Mouse (Mus musculus): ENCODE data around the gene Tuba1a. TPM values are rescaled to one million over a fixed set of nuclear protein-coding genes. Genes with fewer than 3 reads are reported as not detected.
"Not testable (repeated sequence)": the region's sequence is repeated elsewhere in the genome, so short reads cannot be mapped to it uniquely, and the experiment has no call there.

The Tuba1a gene
- polyA plus RNA-seq, 1 experiment from 2014 or later = 8,897 TPM

- WGBS = 7% methylated on average over 5 of the region's 5 CpGs
- Histone ChIP-seq H3K4me2 (replicated peaks; ENCODE audit: low read depth, low read length) (peak overlapping the region; percentile 62), H3K27ac (ENCODE audit: low read depth, low read length) (peak overlapping the region; percentile 98), H3K9me3 (ENCODE audit: control insufficient read depth, low read length) (no peaks in the 10 kb centered on the region), H3K27me3 (ENCODE audit: control insufficient read depth, insufficient read depth, low read length) (no peaks in the 10 kb centered on the region), H3K4me3 (ENCODE audit: low read depth, low read length) (peak overlapping the region; percentile 72), H3K36me3 (ENCODE audit: control insufficient read depth, insufficient read depth, low read length) (no peaks in the 10 kb centered on the region), H3K4me1 (replicated peaks; ENCODE audit: control insufficient read depth, insufficient read depth, low read length) (no peaks in the 10 kb centered on the region; the same call in 1 of the 2 replicates), H3K9ac (ENCODE audit: low read depth, low read length) (peak overlapping the region; percentile 97)
- DNase-seq (ENCODE audit: low spot score) (peak; percentile 67), ATAC-seq (ENCODE audit: low FRiP score) (peak; percentile 9; the same call in 1 of the 2 replicates)
Observed at GRCm38 (mm10) chr15:98952063-98952455, 1.4 kb downstream of the Tuba1a start.

DNA sequence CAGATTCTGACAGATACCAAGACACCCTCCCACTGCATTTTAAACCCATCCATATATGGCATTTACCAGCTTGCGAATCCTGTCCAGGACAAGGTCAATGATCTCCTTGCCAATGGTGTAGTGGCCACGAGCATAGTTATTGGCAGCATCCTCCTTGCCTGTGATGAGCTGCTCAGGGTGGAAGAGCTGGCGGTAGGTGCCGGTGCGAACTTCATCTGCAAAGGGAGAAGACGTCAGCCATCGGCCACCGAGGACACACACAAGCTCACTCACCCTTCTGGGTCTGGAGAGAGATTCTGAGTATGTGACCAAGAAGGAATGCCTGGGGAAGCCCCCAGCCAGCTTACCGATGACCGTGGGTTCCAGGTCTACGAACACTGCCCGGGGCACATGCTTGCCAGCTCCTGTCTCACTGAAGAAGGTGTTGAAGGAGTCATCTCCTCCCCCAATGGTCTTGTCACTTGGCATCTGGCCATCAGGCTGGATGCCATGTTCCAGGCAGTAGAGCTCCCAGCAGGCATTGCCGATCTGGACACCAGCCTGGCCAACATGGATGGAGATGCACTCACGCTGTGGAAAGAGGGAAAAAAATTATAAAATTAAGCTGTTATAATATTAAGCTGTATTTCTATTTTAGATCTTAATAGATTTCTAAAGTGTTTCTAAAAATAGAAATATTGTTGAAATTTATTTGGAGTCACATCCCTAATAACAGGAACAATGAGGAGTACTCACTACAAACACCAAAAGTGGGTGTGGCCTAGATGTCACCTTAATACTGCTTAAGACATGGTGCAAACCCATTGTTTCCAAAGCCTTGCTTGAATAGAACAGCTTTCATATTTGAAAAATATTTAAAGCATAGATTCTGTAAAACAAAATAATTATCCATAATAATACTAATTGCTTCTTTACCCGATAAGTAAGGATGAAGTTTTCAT is 2.1 kb downstream of the Tuba1a start:
- H3K27ac ChIP-seq (ENCODE audit: low read depth, low read length) = peak overlapping the region; percentile 98
- H3K4me2 ChIP-seq (replicated peaks; ENCODE audit: low read depth, low read length) = peak overlapping the region; percentile 62
- H3K4me1 ChIP-seq (replicated peaks; ENCODE audit: control insufficient read depth, insufficient read depth, low read length); ATAC-seq (ENCODE audit: low FRiP score); H3K27me3 ChIP-seq (ENCODE audit: control insufficient read depth, insufficient read depth, low read length); H3K36me3 ChIP-seq (ENCODE audit: control insufficient read depth, insufficient read depth, low read length); H3K9me3 ChIP-seq (ENCODE audit: control insufficient read depth, low read length): not testable (repeated sequence)
- WGBS = 90% methylated on average over 11 of the region's 15 CpGs
- peak overlapping the region; percentile 72 for H3K4me3 ChIP-seq (ENCODE audit: low read depth, low read length)
- peak; percentile 27 for DNase-seq (ENCODE audit: low spot score)
- peak overlapping the region; percentile 97 for H3K9ac ChIP-seq (ENCODE audit: low read depth, low read length)

DNA sequence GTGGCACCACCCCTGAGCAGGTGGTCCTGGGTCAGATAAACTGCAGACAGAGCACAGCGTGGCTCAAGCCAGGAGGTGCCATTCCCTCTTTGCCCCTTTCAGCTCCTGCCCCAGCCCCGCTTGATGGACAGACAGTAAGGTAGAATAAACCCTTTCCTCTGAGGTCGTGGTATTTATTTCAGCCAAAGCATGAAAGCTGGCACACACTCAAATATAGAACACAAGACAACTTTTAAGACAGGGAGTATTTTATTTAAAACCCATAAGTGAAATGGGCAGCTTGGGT is 4.0 kb downstream of the Tuba1a start:
- Histone ChIP-seq H3K27ac (ENCODE audit: low read depth, low read length) (no peak overlapping the region), H3K4me3 (ENCODE audit: low read depth, low read length) (peak overlapping the region; percentile 23), H3K4me1 (replicated peaks; ENCODE audit: control insufficient read depth, insufficient read depth, low read length) (no peaks in the 10 kb centered on the region), H3K9ac (ENCODE audit: low read depth, low read length) (peak overlapping the region; percentile 23; the same call in 1 of the 2 replicates), H3K27me3 (ENCODE audit: control insufficient read depth, insufficient read depth, low read length) (no peaks in the 10 kb centered on the region), H3K4me2 (replicated peaks; ENCODE audit: low read depth, low read length) (peak overlapping the region; percentile 32), H3K9me3 (ENCODE audit: control insufficient read depth, low read length) (no peaks in the 10 kb centered on the region), H3K36me3 (ENCODE audit: control insufficient read depth, insufficient read depth, low read length) (no peaks in the 10 kb centered on the region)
- 62% methylated on average over 3 of the region's 3 CpGs for WGBS
- peak; percentile 54 for DNase-seq (ENCODE audit: low spot score)
- ATAC-seq (ENCODE audit: low FRiP score) = peak; percentile 12; the same call in 1 of the 2 replicates

DNA sequence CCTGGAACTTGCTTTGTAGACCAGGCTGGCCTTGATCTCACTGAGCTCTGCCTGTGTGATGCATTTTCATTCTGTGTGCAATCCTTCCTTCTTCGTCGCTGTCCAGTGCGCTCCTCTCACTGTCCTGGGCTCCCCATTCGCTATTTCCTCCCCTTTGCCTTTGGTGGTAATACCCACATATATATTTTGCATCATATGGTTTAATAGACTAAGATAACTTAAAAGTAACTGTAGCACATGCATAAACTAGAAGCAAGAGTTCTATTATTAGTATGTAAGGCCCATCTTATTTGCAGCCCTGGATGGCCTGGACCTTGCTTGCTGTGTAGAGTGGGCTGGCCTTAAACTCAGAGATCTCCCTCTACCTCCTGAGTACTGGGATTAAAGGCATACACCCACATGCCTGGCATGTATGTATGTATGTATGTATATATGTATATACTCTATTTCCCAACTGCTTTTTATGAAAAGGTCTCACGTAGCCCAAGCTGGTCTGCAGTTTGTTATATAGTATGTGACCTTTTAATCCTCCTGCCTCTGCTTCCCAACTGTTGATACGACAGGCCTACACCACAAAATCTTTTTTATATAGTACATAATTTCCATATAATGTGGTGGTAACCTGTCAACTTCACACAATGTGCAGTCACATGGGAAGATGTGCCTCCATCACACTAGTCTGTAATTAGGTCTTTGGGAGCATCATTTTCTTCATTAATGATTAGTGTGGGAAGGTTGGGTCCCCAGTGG is 4.5 kb downstream of the Tuba1a start:
- Histone ChIP-seq H3K4me1 (replicated peaks; ENCODE audit: control insufficient read depth, insufficient read depth, low read length) (no peaks in the 10 kb centered on the region), H3K27me3 (ENCODE audit: control insufficient read depth, insufficient read depth, low read length) (no peaks in the 10 kb centered on the region), H3K36me3 (ENCODE audit: control insufficient read depth, insufficient read depth, low read length) (no peaks in the 10 kb centered on the region), H3K9ac (ENCODE audit: low read depth, low read length) (peak overlapping the region; percentile 23; the same call in 1 of the 2 replicates), H3K9me3 (ENCODE audit: control insufficient read depth, low read length) (no peaks in the 10 kb centered on the region), H3K27ac (ENCODE audit: low read depth, low read length) (no peak overlapping the region), H3K4me2 (replicated peaks; ENCODE audit: low read depth, low read length) (peak overlapping the region; percentile 32), H3K4me3 (ENCODE audit: low read depth, low read length) (peak overlapping the region; percentile 23)
- ATAC-seq (ENCODE audit: low FRiP score) (peak; percentile 43; the same call in 1 of the 2 replicates), DNase-seq (ENCODE audit: low spot score) (peak; percentile 55)
- WGBS = 80% methylated on average over 6 of the region's 6 CpGs

GRCm38 (mm10) chr15:98948382-98948781 is 5.1 kb downstream of the Tuba1a start:
- Histone ChIP-seq H3K4me3 (ENCODE audit: low read depth, low read length) (no peak overlapping the region), H3K4me1 (replicated peaks; ENCODE audit: control insufficient read depth, insufficient read depth, low read length) (no peaks in the 10 kb centered on the region), H3K27ac (ENCODE audit: low read depth, low read length) (0 out of 2 replicates have a peak overlapping the region, but pooled peaks have one; percentile 17), H3K9me3 (ENCODE audit: control insufficient read depth, low read length) (no peaks in the 10 kb centered on the region), H3K9ac (ENCODE audit: low read depth, low read length) (no peak overlapping the region), H3K27me3 (ENCODE audit: control insufficient read depth, insufficient read depth, low read length) (no peaks in the 10 kb centered on the region), H3K4me2 (replicated peaks; ENCODE audit: low read depth, low read length) (no peak overlapping the region), H3K36me3 (ENCODE audit: control insufficient read depth, insufficient read depth, low read length) (no peaks in the 10 kb centered on the region)
- no peak for ATAC-seq (ENCODE audit: low FRiP score)
- peak; percentile 35 for DNase-seq (ENCODE audit: low spot score)

- Histone ChIP-seq H3K4me1 (replicated peaks; ENCODE audit: control insufficient read depth, insufficient read depth, low read length) (no peaks in the 10 kb centered on the region), H3K36me3 (ENCODE audit: control insufficient read depth, insufficient read depth, low read length) (no peaks in the 10 kb centered on the region), H3K4me2 (replicated peaks; ENCODE audit: low read depth, low read length) (no peak overlapping the region), H3K9me3 (ENCODE audit: control insufficient read depth, low read length) (no peaks in the 10 kb centered on the region), H3K27me3 (ENCODE audit: control insufficient read depth, insufficient read depth, low read length) (no peaks in the 10 kb centered on the region), H3K9ac (ENCODE audit: low read depth, low read length) (no peak overlapping the region), H3K27ac (ENCODE audit: low read depth, low read length) (no peak overlapping the region), H3K4me3 (ENCODE audit: low read depth, low read length) (no peak overlapping the region)
- ATAC-seq (ENCODE audit: low FRiP score) = no peak
- 42% methylated on average over 3 of the region's 3 CpGs for WGBS
- peak; percentile 15 for DNase-seq (ENCODE audit: low spot score)
Observed at GRCm38 (mm10) chr15:98947884-98948283, 5.6 kb downstream of the Tuba1a start.

DNA sequence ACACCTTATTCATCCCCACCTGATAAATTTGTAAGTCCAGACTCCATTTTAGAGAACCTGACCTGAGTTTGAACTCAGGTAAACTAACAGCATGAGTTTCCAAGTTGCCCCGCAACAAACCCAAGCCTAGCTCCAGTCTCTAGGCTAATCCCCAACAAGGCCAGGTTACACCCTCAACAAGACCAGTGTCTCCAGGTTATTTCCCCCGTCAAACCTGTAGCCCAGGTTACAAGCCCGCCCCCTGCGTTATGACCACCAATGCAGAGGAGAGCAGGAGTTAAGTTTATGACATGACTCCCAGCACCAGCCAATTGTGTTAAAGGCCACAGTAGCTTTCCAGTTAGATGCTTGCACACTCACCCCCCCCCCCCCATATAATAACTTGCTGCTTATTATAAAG is 10.4 kb downstream of the Tuba1a start:
- Histone ChIP-seq H3K27me3 (ENCODE audit: control insufficient read depth, insufficient read depth, low read length) (no peaks in the 10 kb centered on the region), H3K27ac (ENCODE audit: low read depth, low read length) (no peak overlapping the region), H3K4me2 (replicated peaks; ENCODE audit: low read depth, low read length) (no peak overlapping the region), H3K4me1 (replicated peaks; ENCODE audit: control insufficient read depth, insufficient read depth, low read length) (no peaks in the 10 kb centered on the region), H3K4me3 (ENCODE audit: low read depth, low read length) (no peak overlapping the region), H3K9me3 (ENCODE audit: control insufficient read depth, low read length) (no peaks in the 10 kb centered on the region), H3K36me3 (ENCODE audit: control insufficient read depth, insufficient read depth, low read length) (no peaks in the 10 kb centered on the region), H3K9ac (ENCODE audit: low read depth, low read length) (no peak overlapping the region)
- ATAC-seq (ENCODE audit: low FRiP score) (no peak), DNase-seq (ENCODE audit: low spot score) (no peak)
- WGBS = 79% methylated on average over 4 of the region's 4 CpGs

DNA sequence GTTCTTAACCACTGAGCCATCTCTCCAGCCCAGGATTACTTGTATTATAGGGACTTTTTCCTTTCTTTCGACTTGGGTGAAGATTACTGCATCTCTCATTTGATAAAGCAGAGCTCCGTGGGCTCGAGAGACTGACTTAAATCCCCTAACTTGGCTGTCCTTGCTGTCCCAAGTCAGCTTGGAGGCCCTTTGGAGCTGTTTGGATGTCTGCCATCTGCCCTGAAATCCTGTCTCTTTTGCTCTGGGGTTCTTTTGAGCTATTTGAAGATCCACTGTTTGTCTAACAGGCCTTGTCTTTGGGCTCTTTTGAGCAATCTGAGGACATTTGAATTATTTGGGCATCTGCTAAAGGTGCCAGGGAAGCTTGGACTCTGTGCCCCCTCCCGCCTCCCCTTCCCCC is 11.4 kb downstream of the Tuba1a start:
- DNase-seq (ENCODE audit: low spot score) = no peak
- H3K4me2 ChIP-seq (replicated peaks; ENCODE audit: low read depth, low read length) = no peak overlapping the region
- no peaks in the 10 kb centered on the region for H3K27me3 ChIP-seq (ENCODE audit: control insufficient read depth, insufficient read depth, low read length)
- no peak overlapping the region for H3K4me3 ChIP-seq (ENCODE audit: low read depth, low read length)
- H3K9me3 ChIP-seq (ENCODE audit: control insufficient read depth, low read length) = no peaks in the 10 kb centered on the region
- H3K4me1 ChIP-seq (replicated peaks; ENCODE audit: control insufficient read depth, insufficient read depth, low read length) = no peaks in the 10 kb centered on the region
- no peak overlapping the region for H3K9ac ChIP-seq (ENCODE audit: low read depth, low read length)
- 94% methylated on average over 4 of the region's 4 CpGs for WGBS
- H3K27ac ChIP-seq (ENCODE audit: low read depth, low read length) = no peak overlapping the region
- no peaks in the 10 kb centered on the region for H3K36me3 ChIP-seq (ENCODE audit: control insufficient read depth, insufficient read depth, low read length)
- no peak for ATAC-seq (ENCODE audit: low FRiP score)
